Mouse (Mus musculus): ENCODE measurements around the gene Tada2b. TPM values are rescaled to one million over a fixed set of nuclear protein-coding genes. Genes with fewer than 3 reads are reported as not detected.

Gene Tada2b
- polyA plus RNA-seq, 1 experiment from 2014 or later, result 2.0 TPM

DNA sequence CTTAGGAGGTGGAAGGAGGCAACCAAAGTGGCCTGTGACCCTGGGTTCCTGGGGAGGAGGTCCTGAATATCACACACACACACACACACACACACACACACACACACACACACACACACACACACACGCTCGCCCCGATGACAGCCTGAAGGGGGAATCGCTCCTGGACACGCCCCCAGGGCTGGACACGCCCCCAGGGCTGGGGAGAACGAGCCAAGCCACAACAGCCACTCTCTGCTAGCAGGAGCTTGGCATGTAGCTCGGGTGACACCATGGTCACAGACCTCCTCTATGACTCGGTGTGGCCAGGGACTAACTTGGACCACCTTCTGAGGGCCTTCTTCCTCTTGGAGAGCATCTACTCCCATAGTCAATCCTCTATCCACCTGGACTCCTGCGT lies 33.0 kb downstream of the Tada2b start:
- H3K4me2 ChIP-seq (replicated peaks; ENCODE audit: low read depth), result no peak overlapping the region
- no peak for ATAC-seq

DNA sequence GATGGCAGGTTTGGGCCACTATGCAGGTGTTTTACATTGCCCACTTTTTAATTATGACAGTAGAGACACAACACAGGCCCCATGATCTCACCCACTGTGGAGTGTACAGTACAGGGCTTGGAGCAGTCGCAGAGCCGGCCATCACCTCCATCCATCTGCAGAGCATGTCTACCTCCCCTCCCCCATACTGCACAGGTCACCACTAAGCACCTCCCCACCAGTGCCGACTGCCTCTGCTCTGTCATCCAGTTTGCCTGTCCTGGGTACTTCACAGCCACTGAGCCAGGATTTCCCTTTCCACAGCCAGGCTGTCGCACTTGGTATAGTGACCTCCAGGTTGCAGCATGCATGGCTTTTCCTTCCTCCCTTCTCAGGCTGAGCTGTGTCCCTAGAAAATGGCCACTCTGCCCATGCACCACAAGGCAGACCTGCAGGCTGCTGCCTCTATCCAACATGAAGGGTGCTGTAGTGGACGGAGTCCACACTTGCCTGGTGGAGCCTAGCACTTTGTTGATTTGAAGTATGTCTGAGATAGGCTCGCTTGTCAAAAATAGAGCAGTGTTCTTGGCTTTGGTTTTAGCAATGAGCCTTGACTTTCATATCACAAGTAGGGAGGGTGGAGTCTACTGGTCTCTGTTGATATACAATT lies 34.3 kb downstream of the Tada2b start:
- H3K4me1 ChIP-seq (replicated peaks; ENCODE audit: control insufficient read depth, insufficient read depth, low read length), result no peaks in the 10 kb centered on the region
- TF ChIP-seq CTCF (IDR thresholded peaks at IDR 0.05; ENCODE audit: low read depth), result no peak
- H3K36me3 ChIP-seq (ENCODE audit: control insufficient read depth, insufficient read depth), result no peaks in the 10 kb centered on the region
- H3K27ac ChIP-seq (ENCODE audit: low read depth, low read length), result no peak overlapping the region
- H3K9me3 ChIP-seq (ENCODE audit: control insufficient read depth), result no peaks in the 10 kb centered on the region
- WGBS, result 69% methylated on average over 6 of the region's 6 CpGs
- no peak overlapping the region for H3K9ac ChIP-seq (ENCODE audit: low read depth, low read length)
- no peak for ATAC-seq
- H3K27me3 ChIP-seq (replicated peaks; ENCODE audit: control insufficient read depth, insufficient read depth, low read length), result 0 out of 2 replicates have a peak, but pooled peaks cover 2% of the 10 kb centered on the region
- H3K4me2 ChIP-seq (replicated peaks; ENCODE audit: low read depth), result no peak overlapping the region
- H3K4me3 ChIP-seq (ENCODE audit: low read depth, low read length), result no peak overlapping the region

More for the DNA sequence above, 33.0 kb downstream of the Tada2b start:
- Histone ChIP-seq H3K27me3 (replicated peaks; ENCODE audit: control insufficient read depth, insufficient read depth, low read length) (no peaks in the 10 kb centered on the region), H3K9ac (ENCODE audit: low read depth, low read length) (no peak overlapping the region), H3K4me1 (replicated peaks; ENCODE audit: control insufficient read depth, insufficient read depth, low read length) (no peaks in the 10 kb centered on the region), H3K36me3 (ENCODE audit: control insufficient read depth, insufficient read depth) (no peaks in the 10 kb centered on the region), H3K4me3 (ENCODE audit: low read depth, low read length) (no peak overlapping the region), H3K27ac (ENCODE audit: low read depth, low read length) (no peak overlapping the region), H3K9me3 (ENCODE audit: control insufficient read depth) (no peaks in the 10 kb centered on the region)
- 18% methylated on average over 10 of the region's 10 CpGs for WGBS
- TF ChIP-seq CTCF (IDR thresholded peaks at IDR 0.05; ENCODE audit: low read depth), result no peak

DNA sequence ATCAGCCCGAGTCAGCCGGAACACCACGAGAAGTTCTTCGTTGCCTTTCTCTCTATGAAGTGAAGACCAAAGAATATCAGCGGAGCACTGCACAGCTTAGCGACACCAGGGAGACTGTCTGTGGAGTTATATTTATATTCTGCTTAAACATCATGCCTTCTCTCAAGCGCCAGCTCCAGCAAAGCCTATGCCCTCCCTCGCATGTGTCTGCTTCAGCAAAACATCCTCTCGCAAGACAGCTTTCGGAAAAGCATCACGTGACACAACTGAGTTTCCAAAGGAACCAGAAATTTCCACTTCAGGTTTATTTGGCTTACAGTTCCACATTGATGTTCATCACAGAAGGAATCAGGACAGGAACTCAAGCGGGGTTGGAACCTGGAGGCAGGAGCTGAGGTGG lies 36.2 kb downstream of the Tada2b start:
- H3K27me3 ChIP-seq (replicated peaks; ENCODE audit: control insufficient read depth, insufficient read depth, low read length), result 0 out of 2 replicates have a peak, but pooled peaks cover 2% of the 10 kb centered on the region
- H3K4me3 ChIP-seq (ENCODE audit: low read depth, low read length), result no peak overlapping the region
- TF ChIP-seq CTCF (IDR thresholded peaks at IDR 0.05; ENCODE audit: low read depth), result no peak
- no peak overlapping the region for H3K27ac ChIP-seq (ENCODE audit: low read depth, low read length)
- no peaks in the 10 kb centered on the region for H3K4me1 ChIP-seq (replicated peaks; ENCODE audit: control insufficient read depth, insufficient read depth, low read length)
- no peak for ATAC-seq
- no peak overlapping the region for H3K9ac ChIP-seq (ENCODE audit: low read depth, low read length)
- WGBS, result 86% methylated on average over 12 of the region's 12 CpGs
- no peak overlapping the region for H3K4me2 ChIP-seq (replicated peaks; ENCODE audit: low read depth)
- H3K36me3 ChIP-seq (ENCODE audit: control insufficient read depth, insufficient read depth), result no peaks in the 10 kb centered on the region
- no peaks in the 10 kb centered on the region for H3K9me3 ChIP-seq (ENCODE audit: control insufficient read depth)

DNA sequence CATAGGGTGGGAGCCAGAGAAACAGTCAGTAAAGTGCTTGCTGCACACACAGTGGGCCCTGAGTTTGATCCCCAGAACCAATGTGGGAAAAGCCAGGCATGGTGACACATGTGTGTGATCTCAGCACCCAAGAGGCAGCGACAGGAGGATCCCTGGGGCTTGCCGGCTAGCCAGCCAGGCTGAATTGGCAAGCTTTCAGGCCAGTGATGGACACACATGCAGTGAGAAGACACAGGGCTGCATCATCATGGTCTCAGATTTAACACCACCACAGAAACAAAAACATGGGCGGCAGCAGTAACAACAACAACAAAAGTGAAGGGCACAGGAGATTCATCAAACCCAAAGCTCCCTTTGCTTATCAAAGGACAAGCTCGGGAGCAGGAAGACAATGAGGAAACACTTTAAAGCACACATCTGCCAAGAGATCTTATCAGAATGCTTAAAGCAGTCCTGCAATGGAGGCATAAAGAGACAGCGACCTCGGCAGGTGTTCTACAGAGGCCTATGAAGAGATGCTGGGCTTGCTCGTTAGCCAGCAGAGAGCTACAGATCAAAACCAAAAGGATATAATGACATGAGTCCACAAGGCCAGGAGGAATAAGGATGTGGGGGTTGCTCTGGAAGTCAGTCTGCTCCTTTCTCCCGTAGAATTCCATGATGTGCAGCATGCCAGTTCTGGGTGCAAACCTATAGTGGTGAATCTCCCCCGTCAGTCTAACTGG lies 37.8 kb downstream of the Tada2b start:
- no peaks in the 10 kb centered on the region for H3K36me3 ChIP-seq (ENCODE audit: control insufficient read depth, insufficient read depth)
- no peak overlapping the region for H3K27ac ChIP-seq (ENCODE audit: low read depth, low read length)
- no peak for ATAC-seq
- H3K27me3 ChIP-seq (replicated peaks; ENCODE audit: control insufficient read depth, insufficient read depth, low read length), result 0 out of 2 replicates have a peak, but pooled peaks cover 2% of the 10 kb centered on the region
- no peaks in the 10 kb centered on the region for H3K4me1 ChIP-seq (replicated peaks; ENCODE audit: control insufficient read depth, insufficient read depth, low read length)
- no peaks in the 10 kb centered on the region for H3K9me3 ChIP-seq (ENCODE audit: control insufficient read depth)
- H3K4me2 ChIP-seq (replicated peaks; ENCODE audit: low read depth), result no peak overlapping the region
- no peak overlapping the region for H3K9ac ChIP-seq (ENCODE audit: low read depth, low read length)
- no peak overlapping the region for H3K4me3 ChIP-seq (ENCODE audit: low read depth, low read length)
- 45% methylated on average over 9 of the region's 9 CpGs for WGBS
- no peak for TF ChIP-seq CTCF (IDR thresholded peaks at IDR 0.05; ENCODE audit: low read depth)

DNA sequence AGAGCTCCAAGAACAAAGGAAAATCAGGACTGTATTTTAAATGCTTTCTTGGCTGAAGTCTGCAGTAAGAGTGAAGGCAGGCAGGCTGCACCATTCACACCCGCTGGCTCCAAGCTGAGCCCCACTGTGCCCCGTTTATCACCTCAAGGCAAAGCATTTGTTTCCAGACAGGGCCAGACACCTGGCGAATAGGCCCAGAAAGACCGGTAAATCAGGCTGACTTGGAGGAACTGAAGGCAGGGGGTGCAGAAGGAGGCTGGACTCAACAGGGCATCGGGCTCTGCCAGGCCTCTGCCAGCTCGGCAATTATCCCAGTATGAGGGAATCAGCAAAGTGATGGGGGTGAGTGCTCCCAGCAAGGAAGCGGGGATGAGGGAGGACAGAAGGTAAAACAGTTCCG lies 39.1 kb downstream of the Tada2b start:
- no peak for TF ChIP-seq CTCF (IDR thresholded peaks at IDR 0.05; ENCODE audit: low read depth)
- no peak overlapping the region for H3K4me3 ChIP-seq (ENCODE audit: low read depth, low read length)
- H3K4me2 ChIP-seq (replicated peaks; ENCODE audit: low read depth), result no peak overlapping the region
- no peak overlapping the region for H3K27ac ChIP-seq (ENCODE audit: low read depth, low read length)
- H3K9me3 ChIP-seq (ENCODE audit: control insufficient read depth), result no peaks in the 10 kb centered on the region
- H3K36me3 ChIP-seq (ENCODE audit: control insufficient read depth, insufficient read depth), result no peaks in the 10 kb centered on the region
- no peak for ATAC-seq
- H3K9ac ChIP-seq (ENCODE audit: low read depth, low read length), result no peak overlapping the region
- H3K4me1 ChIP-seq (replicated peaks; ENCODE audit: control insufficient read depth, insufficient read depth, low read length), result no peaks in the 10 kb centered on the region
- H3K27me3 ChIP-seq (replicated peaks; ENCODE audit: control insufficient read depth, insufficient read depth, low read length), result 0 out of 2 replicates have a peak, but pooled peaks cover 2% of the 10 kb centered on the region
- 32% methylated on average over 8 of the region's 8 CpGs for WGBS

DNA sequence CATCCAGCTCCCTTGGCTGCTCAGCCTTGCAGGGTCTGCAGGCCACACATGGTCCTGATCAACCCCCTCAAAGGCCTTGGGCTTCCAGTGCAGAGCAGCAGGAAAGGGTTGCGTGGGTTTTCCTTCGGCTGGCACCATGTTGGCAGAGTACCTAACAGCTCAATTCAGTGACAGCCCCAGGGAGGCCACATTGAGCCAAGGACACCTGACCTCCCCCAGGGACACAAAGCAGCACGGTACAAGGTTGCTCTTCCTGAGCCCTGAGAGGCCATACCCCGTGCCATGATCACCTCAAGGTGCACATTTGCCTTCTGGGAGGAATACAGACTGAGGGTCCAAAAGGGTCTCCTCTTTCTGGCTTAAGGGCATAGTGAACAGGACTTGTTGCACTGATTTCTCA lies 39.5 kb downstream of the Tada2b start:
- no peaks in the 10 kb centered on the region for H3K4me1 ChIP-seq (replicated peaks; ENCODE audit: control insufficient read depth, insufficient read depth, low read length)
- no peak overlapping the region for H3K9ac ChIP-seq (ENCODE audit: low read depth, low read length)
- no peak overlapping the region for H3K27ac ChIP-seq (ENCODE audit: low read depth, low read length)
- no peak for ATAC-seq
- no peak overlapping the region for H3K4me2 ChIP-seq (replicated peaks; ENCODE audit: low read depth)
- WGBS, result 56% methylated on average over 4 of the region's 4 CpGs
- H3K9me3 ChIP-seq (ENCODE audit: control insufficient read depth), result no peaks in the 10 kb centered on the region
- H3K27me3 ChIP-seq (replicated peaks; ENCODE audit: control insufficient read depth, insufficient read depth, low read length), result 0 out of 2 replicates have a peak, but pooled peaks cover 2% of the 10 kb centered on the region
- no peak for TF ChIP-seq CTCF (IDR thresholded peaks at IDR 0.05; ENCODE audit: low read depth)
- H3K4me3 ChIP-seq (ENCODE audit: low read depth, low read length), result no peak overlapping the region
- H3K36me3 ChIP-seq (ENCODE audit: control insufficient read depth, insufficient read depth), result no peaks in the 10 kb centered on the region
